Mouse (Mus musculus): ENCODE data around the gene Naa80. TPM values are rescaled to one million over a fixed set of nuclear protein-coding genes. Genes with fewer than 3 reads are reported as not detected.
A peak's percentile ranks its signal among the peaks of the same experiment; 100 is the strongest.
"Not testable (repeated sequence)": the region's sequence is repeated elsewhere in the genome, so short reads cannot be mapped to it uniquely, and the experiment has no call there.

Gene Naa80
- polyA plus RNA-seq, 1 experiment from 2014 or later, result 15.1 TPM

GRCm38 (mm10) chr9:107554319-107554825, 24.3 kb upstream of the Naa80 start:
- Histone ChIP-seq H3K4me2 (ENCODE audit: low read depth, low read length) (peak overlapping the region; percentile 91), H3K4me3 (ENCODE audit: low read length) (peak overlapping the region; percentile 70), H3K9ac (ENCODE audit: low read length) (peak overlapping the region; percentile 96), H3K9me3 (replicated peaks; ENCODE audit: control insufficient read depth, low read length) (no peaks in the 10 kb centered on the region), H3K36me3 (ENCODE audit: control insufficient read depth, insufficient read depth) (peaks cover 22% of the 10 kb centered on the region), H3K27me3 (ENCODE audit: control insufficient read depth, insufficient read depth, low read length) (peaks cover 8% of the 10 kb centered on the region), H3K27ac (ENCODE audit: low read length) (peak overlapping the region; percentile 98), H3K4me1 (ENCODE audit: control insufficient read depth, insufficient read depth, low read length) (peaks cover 29% of the 10 kb centered on the region)
- ATAC-seq (replicated peaks; ENCODE audit: extremely low read depth, insufficient read depth, low FRiP score), result peak; percentile 91
- WGBS, result under 1% methylated on average over 53 of the region's 53 CpGs

DNA sequence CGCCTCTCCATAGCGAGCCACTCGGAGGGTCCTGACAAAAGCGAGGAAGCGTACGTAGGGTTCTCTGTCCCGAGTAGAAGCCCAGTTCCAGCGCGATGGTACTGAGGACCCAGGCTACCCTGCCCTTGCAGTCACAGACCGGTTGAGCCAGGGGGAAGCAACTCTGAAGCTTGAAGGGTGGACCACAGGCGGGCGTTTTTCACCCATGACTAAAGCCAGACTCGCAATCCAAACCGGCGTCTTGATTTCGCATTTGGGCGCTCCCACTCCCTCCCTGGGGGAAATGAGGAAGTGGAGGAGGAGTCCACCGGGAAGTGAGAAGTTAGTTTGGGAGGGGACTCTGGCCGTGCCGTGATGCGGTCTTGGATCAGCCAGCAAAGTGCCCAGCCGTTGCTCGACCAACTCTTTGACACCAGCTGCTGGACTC, 23.6 kb upstream of the Naa80 start:
- Histone ChIP-seq H3K4me1 (ENCODE audit: control insufficient read depth, insufficient read depth, low read length) (peaks cover 29% of the 10 kb centered on the region), H3K27me3 (ENCODE audit: control insufficient read depth, insufficient read depth, low read length) (peaks cover 6% of the 10 kb centered on the region), H3K9ac (ENCODE audit: low read length) (peak overlapping the region; percentile 96), H3K4me2 (ENCODE audit: low read depth, low read length) (peak overlapping the region; percentile 83), H3K4me3 (ENCODE audit: low read length) (peak overlapping the region; percentile 70), H3K9me3 (replicated peaks; ENCODE audit: control insufficient read depth, low read length) (no peaks in the 10 kb centered on the region), H3K36me3 (ENCODE audit: control insufficient read depth, insufficient read depth) (peaks cover 29% of the 10 kb centered on the region), H3K27ac (ENCODE audit: low read length) (peak overlapping the region; percentile 98)
- peak; percentile 12 for ATAC-seq (replicated peaks; ENCODE audit: extremely low read depth, insufficient read depth, low FRiP score)
- WGBS, result under 1% methylated on average over 23 of the region's 23 CpGs

DNA sequence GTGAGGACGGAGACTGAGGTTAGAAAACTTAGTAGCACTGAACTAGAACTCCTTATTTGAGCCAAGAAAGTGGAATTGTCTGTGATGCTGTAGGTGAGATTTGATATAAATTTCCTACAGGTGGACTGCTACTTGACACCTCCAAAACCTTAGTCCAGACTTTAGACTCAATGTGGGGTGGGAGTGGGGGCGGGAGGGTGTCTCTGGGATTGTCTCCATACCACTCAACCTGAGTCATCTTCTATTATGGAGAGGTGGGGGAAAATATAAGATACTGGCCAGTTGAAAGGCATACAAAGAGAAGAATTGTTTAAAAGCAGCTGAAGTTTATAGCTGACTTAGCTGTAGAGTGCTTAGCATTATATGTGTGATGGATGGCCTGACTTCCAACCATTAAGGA, 23.0 kb upstream of the Naa80 start:
- peak overlapping the region; percentile 96 for H3K9ac ChIP-seq (ENCODE audit: low read length)
- H3K36me3 ChIP-seq (ENCODE audit: control insufficient read depth, insufficient read depth), result peaks cover 35% of the 10 kb centered on the region
- peak overlapping the region; percentile 70 for H3K4me3 ChIP-seq (ENCODE audit: low read length)
- H3K4me2 ChIP-seq (ENCODE audit: low read depth, low read length), result peak overlapping the region; percentile 83
- peaks cover 28% of the 10 kb centered on the region for H3K4me1 ChIP-seq (ENCODE audit: control insufficient read depth, insufficient read depth, low read length)
- H3K27me3 ChIP-seq (ENCODE audit: control insufficient read depth, insufficient read depth, low read length), result peaks cover under 1% of the 10 kb centered on the region
- 24% methylated on average over 2 of the region's 2 CpGs for WGBS
- no peaks in the 10 kb centered on the region for H3K9me3 ChIP-seq (replicated peaks; ENCODE audit: control insufficient read depth, low read length)
- H3K27ac ChIP-seq (ENCODE audit: low read length), result peak overlapping the region; percentile 98
- no peak for ATAC-seq (replicated peaks; ENCODE audit: extremely low read depth, insufficient read depth, low FRiP score)

GRCm38 (mm10) chr9:107556346-107556745, 22.3 kb upstream of the Naa80 start:
- no peak for ATAC-seq (replicated peaks; ENCODE audit: extremely low read depth, insufficient read depth, low FRiP score)
- Histone ChIP-seq H3K36me3 (ENCODE audit: control insufficient read depth, insufficient read depth) (peaks cover 39% of the 10 kb centered on the region), H3K4me3 (ENCODE audit: low read length) (peak overlapping the region; percentile 70), H3K9ac (ENCODE audit: low read length) (peak overlapping the region; percentile 96), H3K27ac (ENCODE audit: low read length) (no peak overlapping the region), H3K4me2 (ENCODE audit: low read depth, low read length) (peak overlapping the region; percentile 83), H3K9me3 (replicated peaks; ENCODE audit: control insufficient read depth, low read length) (no peaks in the 10 kb centered on the region), H3K27me3 (ENCODE audit: control insufficient read depth, insufficient read depth, low read length) (no peaks in the 10 kb centered on the region), H3K4me1 (ENCODE audit: control insufficient read depth, insufficient read depth, low read length) (peaks cover 23% of the 10 kb centered on the region)
- 54% methylated on average over 3 of the region's 3 CpGs for WGBS

GRCm38 (mm10) chr9:107563029-107563581, 15.6 kb upstream of the Naa80 start, which contains the start of gene Tusc2:
Gene Tusc2 (plus strand): TSS chr9:107563255.
- 0% methylated on average over 44 of the region's 46 CpGs for WGBS
- Histone ChIP-seq H3K27ac (ENCODE audit: low read length) (peak within 1 kb of the TSS; percentile 71), H3K9me3 (replicated peaks; ENCODE audit: control insufficient read depth, low read length) (no peaks in the 10 kb centered on the region), H3K4me2 (ENCODE audit: low read depth, low read length) (peak within 1 kb of the TSS; percentile 88), H3K4me1 (ENCODE audit: control insufficient read depth, insufficient read depth, low read length) (peaks cover 18% of the 10 kb centered on the region), H3K36me3 (ENCODE audit: control insufficient read depth, insufficient read depth) (peaks cover 37% of the 10 kb centered on the region), H3K27me3 (ENCODE audit: control insufficient read depth, insufficient read depth, low read length) (no peaks in the 10 kb centered on the region), H3K4me3 (ENCODE audit: low read length) (peak within 1 kb of the TSS; percentile 96), H3K9ac (ENCODE audit: low read length) (peak within 1 kb of the TSS; percentile 90)
- peak; percentile 92 for ATAC-seq (replicated peaks; ENCODE audit: extremely low read depth, insufficient read depth, low FRiP score)

DNA sequence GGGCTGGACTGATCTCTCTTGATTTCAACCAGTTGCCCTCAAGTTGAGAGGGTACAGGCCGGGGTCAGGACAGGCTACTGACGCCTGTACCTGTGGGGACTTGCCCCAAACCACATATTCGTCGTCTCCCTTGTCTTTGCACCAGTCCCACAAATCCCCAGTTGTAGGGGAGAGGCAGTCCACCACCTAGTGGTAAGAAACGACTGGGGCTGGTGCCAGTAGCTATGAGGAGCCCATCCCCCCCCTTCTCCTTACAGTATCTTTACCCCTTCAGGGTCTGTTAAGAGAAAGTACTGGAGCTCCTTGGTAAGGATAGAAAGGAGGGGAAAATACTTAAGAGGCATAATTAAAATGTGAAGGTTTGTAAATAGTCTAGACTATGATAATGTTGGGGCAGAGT, 13.1 kb upstream of the Naa80 start:
- WGBS, result 43% methylated on average over 5 of the region's 5 CpGs
- not testable (repeated sequence) for H3K27me3 ChIP-seq (ENCODE audit: control insufficient read depth, insufficient read depth, low read length); H3K9me3 ChIP-seq (replicated peaks; ENCODE audit: control insufficient read depth, low read length); H3K9ac ChIP-seq (ENCODE audit: low read length); ATAC-seq (replicated peaks; ENCODE audit: extremely low read depth, insufficient read depth, low FRiP score); H3K4me3 ChIP-seq (ENCODE audit: low read length)
- peak overlapping the region; percentile 18; the same call in 1 of the 2 replicates for H3K4me2 ChIP-seq (ENCODE audit: low read depth, low read length)
- peaks cover 14% of the 10 kb centered on the region for H3K36me3 ChIP-seq (ENCODE audit: control insufficient read depth, insufficient read depth)
- peak overlapping the region; percentile 9 for H3K27ac ChIP-seq (ENCODE audit: low read length)
- H3K4me1 ChIP-seq (ENCODE audit: control insufficient read depth, insufficient read depth, low read length), result peaks cover 26% of the 10 kb centered on the region

- 50% methylated on average over 15 of the region's 15 CpGs for WGBS
- Histone ChIP-seq H3K4me1 (ENCODE audit: control insufficient read depth, insufficient read depth, low read length) (peaks cover 32% of the 10 kb centered on the region), H3K9ac (ENCODE audit: low read length) (no peak overlapping the region), H3K4me2 (ENCODE audit: low read depth, low read length) (peak overlapping the region; percentile 18; the same call in 1 of the 2 replicates), H3K4me3 (ENCODE audit: low read length) (peak overlapping the region; percentile 0; the same call in 1 of the 2 replicates), H3K27me3 (ENCODE audit: control insufficient read depth, insufficient read depth, low read length) (no peaks in the 10 kb centered on the region), H3K27ac (ENCODE audit: low read length) (peak overlapping the region; percentile 93), H3K9me3 (replicated peaks; ENCODE audit: control insufficient read depth, low read length) (no peaks in the 10 kb centered on the region), H3K36me3 (ENCODE audit: control insufficient read depth, insufficient read depth) (peaks cover 10% of the 10 kb centered on the region)
- ATAC-seq (replicated peaks; ENCODE audit: extremely low read depth, insufficient read depth, low FRiP score), result no peak
Measured at GRCm38 (mm10) chr9:107566041-107566709, 12.5 kb upstream of the Naa80 start.

- H3K36me3 ChIP-seq (ENCODE audit: control insufficient read depth, insufficient read depth), result peaks cover 8% of the 10 kb centered on the region
- H3K9ac ChIP-seq (ENCODE audit: low read length), result no peak overlapping the region
- H3K27ac ChIP-seq (ENCODE audit: low read length), result peak overlapping the region; percentile 93
- H3K4me2 ChIP-seq (ENCODE audit: low read depth, low read length), result peak overlapping the region; percentile 75; the same call in 1 of the 2 replicates
- H3K27me3 ChIP-seq (ENCODE audit: control insufficient read depth, insufficient read depth, low read length), result no peaks in the 10 kb centered on the region
- ATAC-seq (replicated peaks; ENCODE audit: extremely low read depth, insufficient read depth, low FRiP score), result peak; percentile 28
- H3K9me3 ChIP-seq (replicated peaks; ENCODE audit: control insufficient read depth, low read length), result no peaks in the 10 kb centered on the region
- H3K4me3 ChIP-seq (ENCODE audit: low read length), result peak overlapping the region; percentile 0; the same call in 1 of the 2 replicates
- H3K4me1 ChIP-seq (ENCODE audit: control insufficient read depth, insufficient read depth, low read length), result peaks cover 38% of the 10 kb centered on the region
- 57% methylated on average over 3 of the region's 3 CpGs for whole genome bisulfite sequencing
Measured at GRCm38 (mm10) chr9:107566855-107567254, 11.8 kb upstream of the Naa80 start.
